Comparison of ENCODE assay signal across 18 mouse cellular contexts in genomic region chr10:3867298-3867697, GRCm38 (mm10).
"Had no signal": no experiment of that assay in that cellular context is flagged by ENCODE, and none has a peak within 500 bp of the region (broad histone marks: within the 10 kb centered on the region; RNA-seq: fewer than 3 reads in every experiment).

No protein-coding gene starts in this region.

- H3K27ac ChIP-seq: liver, embryonic 13.5 days; midbrain, embryonic 10.5 days; midbrain, embryonic 13.5 days; neural tube, embryonic 13.5 days; stomach, embryonic 15.5 days had no signal

- H3K4me1 ChIP-seq: liver, embryonic 13.5 days; megakaryocyte, embryonic 14.5 days had no signal

- H3K27me3 ChIP-seq: liver, embryonic 13.5 days; megakaryocyte, embryonic 14.5 days; midbrain, embryonic 13.5 days; neural tube, embryonic 13.5 days; stomach, embryonic 15.5 days had no signal

- H3K9me3 ChIP-seq: liver, embryonic 13.5 days; neural tube, embryonic 13.5 days; stomach, embryonic 15.5 days had no signal

- H3K36me3 ChIP-seq: liver, embryonic 13.5 days; neural tube, embryonic 13.5 days had no signal

- DNase-seq: kidney, adult 18-20 months; kidney, adult 9 months; kidney, postnatal 10 days; kidney, postnatal 36 days; liver, embryonic 13.5 days; lung, adult 2 months; lung, postnatal 36 days; retina, postnatal 1 day; right cerebral cortex, postnatal 25 days; spleen, adult 18-20 months; thymus, adult 18-20 months; thymus, postnatal 36 days had no signal

- H3K4me3 ChIP-seq: liver, embryonic 13.5 days; megakaryocyte, embryonic 14.5 days; midbrain, embryonic 10.5 days; midbrain, embryonic 13.5 days; myocyte; neural tube, embryonic 13.5 days; stomach, embryonic 15.5 days had no signal
